Mouse (Mus musculus) stomach, embryonic 15.5 days (tissue): ENCODE results near the gene Actl7b. TPM values are rescaled to one million over a fixed set of nuclear protein-coding genes. Genes with fewer than 3 reads are reported as not detected.

ENCODE experiments used
- ATAC-seq: fragments of 200-750 bp; cut with Nextera tagmentation; 2 replicates; pipeline ENCODE4 v1.8.0; 2017; ENCODE audit warnings: low read depth, moderate number of reproducible peaks, moderate TSS enrichment; ENCODE audit not compliant: insufficient read depth, low FRiP score
- H3K27ac ChIP-seq: fragments of 300-500 bp; sonication (generic); 2 replicates; pipeline ENCODE4 v1.5.1; 2015; ENCODE audit warnings: mild to moderate bottlenecking, inconsistent platforms
- H3K27me3 ChIP-seq: fragments of 300-500 bp; sonication (generic); replicated peaks from 2 replicates; pipeline ENCODE4 v1.6.1; 2015; ENCODE audit warnings: inconsistent platforms
- H3K36me3 ChIP-seq: fragments of 300-500 bp; sonication (generic); 2 replicates; pipeline ENCODE4 v1.6.1; 2015; ENCODE audit warnings: inconsistent platforms
- H3K4me1 ChIP-seq: fragments of 300-500 bp; sonication (generic); 2 replicates; pipeline ENCODE4 v1.6.1; 2015; ENCODE audit warnings: inconsistent platforms
- H3K4me2 ChIP-seq: fragments of 300-500 bp; sonication (generic); 2 replicates; pipeline ENCODE4 v1.6.1; 2015; ENCODE audit warnings: mild to moderate bottlenecking, inconsistent platforms
- H3K4me3 ChIP-seq: fragments of 300-500 bp; sonication (generic); replicated peaks from 2 replicates; pipeline ENCODE4 v1.5.1; 2015; ENCODE audit warnings: inconsistent platforms
- H3K9ac ChIP-seq: fragments of 300-500 bp; sonication (generic); 2 replicates; pipeline ENCODE4 v1.6.1; 2015; ENCODE audit warnings: inconsistent platforms
- H3K9me3 ChIP-seq: fragments of 300-500 bp; sonication (generic); 2 replicates; pipeline ENCODE4 v1.6.1; 2016; ENCODE audit warnings: inconsistent platforms
- WGBS: fragments of 180-500 bp; shearing (Covaris S2); methylation state at CpG from one replicate; pipeline ENCODE4 v1.1.7; 2015; 5-methylcytosine and 5-hydroxymethylcytosine counted together
- polyA plus RNA-seq: library from polyadenylated mRNA; unstranded; fragments of >200 nt; fragmentation: Nextera tagmentation; extraction: Ambion mirVana; gene quantifications from 2 replicates; pipeline ENCODE4 v1.2.1, GENCODE M21; 2015

Gene Actl7b
- polyA plus RNA-seq, 1 experiment from 2014 or later, result not detected

GRCm38 (mm10) chr4:56740020-56740485 is 1.2 kb downstream of the Actl7b start, which contains the start of gene Gm26657:
TSS of gene Gm26657 (plus strand) at chr4:56740070.
- 83% methylated on average over 18 of the region's 18 CpGs for WGBS
- Histone ChIP-seq H3K9ac (no peak within 1 kb of the TSS), H3K9me3 (no peaks in the 10 kb centered on the region), H3K4me3 (no peak within 1 kb of the TSS), H3K36me3 (0 out of 2 replicates have a peak, but pooled peaks cover 3% of the 10 kb centered on the region), H3K27ac (no peak within 1 kb of the TSS), H3K4me2 (no peak within 1 kb of the TSS), H3K27me3 (no peaks in the 10 kb centered on the region), H3K4me1 (no peaks in the 10 kb centered on the region)
- ATAC-seq, result no peak

- Histone ChIP-seq H3K9ac (no peak overlapping the region), H3K4me3 (no peak overlapping the region), H3K36me3 (no peaks in the 10 kb centered on the region), H3K27ac (no peak overlapping the region), H3K4me1 (no peaks in the 10 kb centered on the region), H3K9me3 (no peaks in the 10 kb centered on the region), H3K27me3 (no peaks in the 10 kb centered on the region), H3K4me2 (no peak overlapping the region)
- WGBS, result 63% methylated on average over 8 of the region's 8 CpGs
- no peak for ATAC-seq
Measured at GRCm38 (mm10) chr4:56725839-56726238, 15.4 kb downstream of the Actl7b start.

- ATAC-seq, result no peak
- WGBS, result 86% methylated on average over 6 of the region's 6 CpGs
- H3K27ac ChIP-seq, result no peak overlapping the region
- H3K4me1 ChIP-seq, result no peaks in the 10 kb centered on the region
- H3K4me3 ChIP-seq, result no peak overlapping the region
- no peaks in the 10 kb centered on the region for H3K36me3 ChIP-seq
- no peak overlapping the region for H3K4me2 ChIP-seq
- H3K9ac ChIP-seq, result no peak overlapping the region
- no peaks in the 10 kb centered on the region for H3K27me3 ChIP-seq
- no peaks in the 10 kb centered on the region for H3K9me3 ChIP-seq
Measured at GRCm38 (mm10) chr4:56723237-56723636, 18.0 kb downstream of the Actl7b start.

- no peak for ATAC-seq
- Histone ChIP-seq H3K27ac (no peak overlapping the region), H3K36me3 (no peaks in the 10 kb centered on the region), H3K4me3 (no peak overlapping the region), H3K4me1 (no peaks in the 10 kb centered on the region), H3K9me3 (no peaks in the 10 kb centered on the region), H3K27me3 (no peaks in the 10 kb centered on the region), H3K4me2 (no peak overlapping the region), H3K9ac (no peak overlapping the region)
- 66% methylated on average over 6 of the region's 6 CpGs for WGBS
Measured at GRCm38 (mm10) chr4:56722346-56722745, 18.9 kb downstream of the Actl7b start.

GRCm38 (mm10) chr4:56721469-56721868 is 19.8 kb downstream of the Actl7b start:
- no peak for ATAC-seq
- 29% methylated on average over 3 of the region's 3 CpGs for WGBS
- H3K4me1 ChIP-seq, result no peaks in the 10 kb centered on the region
- H3K36me3 ChIP-seq, result no peaks in the 10 kb centered on the region
- H3K27me3 ChIP-seq, result no peaks in the 10 kb centered on the region
- no peak overlapping the region for H3K4me3 ChIP-seq
- H3K9me3 ChIP-seq, result no peaks in the 10 kb centered on the region
- H3K4me2 ChIP-seq, result no peak overlapping the region
- no peak overlapping the region for H3K9ac ChIP-seq
- H3K27ac ChIP-seq, result no peak overlapping the region

- Histone ChIP-seq H3K4me2 (no peak overlapping the region), H3K4me1 (no peaks in the 10 kb centered on the region), H3K4me3 (no peak overlapping the region), H3K9ac (no peak overlapping the region), H3K27me3 (no peaks in the 10 kb centered on the region), H3K9me3 (no peaks in the 10 kb centered on the region), H3K27ac (no peak overlapping the region), H3K36me3 (no peaks in the 10 kb centered on the region)
- whole genome bisulfite sequencing, result 72% methylated on average over 9 of the region's 9 CpGs
- ATAC-seq, result no peak
Measured at GRCm38 (mm10) chr4:56720403-56720802, 20.8 kb downstream of the Actl7b start.

- H3K4me2 ChIP-seq, result no peak overlapping the region
- no peaks in the 10 kb centered on the region for H3K4me1 ChIP-seq
- no peaks in the 10 kb centered on the region for H3K36me3 ChIP-seq
- WGBS, result 60% methylated on average over 9 of the region's 9 CpGs
- no peak overlapping the region for H3K9ac ChIP-seq
- no peaks in the 10 kb centered on the region for H3K9me3 ChIP-seq
- no peak overlapping the region for H3K4me3 ChIP-seq
- no peak for ATAC-seq
- H3K27ac ChIP-seq, result no peak overlapping the region
- no peaks in the 10 kb centered on the region for H3K27me3 ChIP-seq
Measured at GRCm38 (mm10) chr4:56719456-56719855, 21.8 kb downstream of the Actl7b start.

GRCm38 (mm10) chr4:56718573-56719442 is 22.4 kb downstream of the Actl7b start:
- Histone ChIP-seq H3K9me3 (no peaks in the 10 kb centered on the region), H3K27me3 (no peaks in the 10 kb centered on the region), H3K27ac (no peak overlapping the region), H3K9ac (no peak overlapping the region), H3K4me2 (no peak overlapping the region), H3K36me3 (no peaks in the 10 kb centered on the region), H3K4me1 (no peaks in the 10 kb centered on the region), H3K4me3 (no peak overlapping the region)
- ATAC-seq, result no peak
- WGBS, result 60% methylated on average over 12 of the region's 12 CpGs

- 85% methylated on average over 3 of the region's 3 CpGs for WGBS
- Histone ChIP-seq H3K4me1 (no peaks in the 10 kb centered on the region), H3K4me2 (no peak overlapping the region), H3K9ac (no peak overlapping the region), H3K9me3 (no peaks in the 10 kb centered on the region), H3K4me3 (no peak overlapping the region), H3K36me3 (no peaks in the 10 kb centered on the region), H3K27ac (no peak overlapping the region), H3K27me3 (no peaks in the 10 kb centered on the region)
- no peak for ATAC-seq
Measured at GRCm38 (mm10) chr4:56717932-56718331, 23.3 kb downstream of the Actl7b start.

GRCm38 (mm10) chr4:56716801-56717200 is 24.4 kb downstream of the Actl7b start:
- Histone ChIP-seq H3K9ac (no peak overlapping the region), H3K9me3 (no peaks in the 10 kb centered on the region), H3K4me1 (no peaks in the 10 kb centered on the region), H3K4me2 (no peak overlapping the region), H3K27ac (no peak overlapping the region), H3K4me3 (no peak overlapping the region), H3K27me3 (no peaks in the 10 kb centered on the region), H3K36me3 (no peaks in the 10 kb centered on the region)
- 59% methylated on average over 5 of the region's 5 CpGs for WGBS
- ATAC-seq, result no peak

GRCm38 (mm10) chr4:56713155-56713554 is 28.1 kb downstream of the Actl7b start:
- no peaks in the 10 kb centered on the region for H3K9me3 ChIP-seq
- H3K4me1 ChIP-seq, result no peaks in the 10 kb centered on the region
- no peak overlapping the region for H3K4me3 ChIP-seq
- WGBS, result 87% methylated on average over 3 of the region's 3 CpGs
- no peak overlapping the region for H3K9ac ChIP-seq
- H3K36me3 ChIP-seq, result no peaks in the 10 kb centered on the region
- H3K27ac ChIP-seq, result no peak overlapping the region
- ATAC-seq, result no peak
- no peaks in the 10 kb centered on the region for H3K27me3 ChIP-seq
- H3K4me2 ChIP-seq, result no peak overlapping the region

GRCm38 (mm10) chr4:56702234-56702633 is 39.0 kb downstream of the Actl7b start:
- Histone ChIP-seq H3K9ac (no peak overlapping the region), H3K4me1 (no peaks in the 10 kb centered on the region), H3K4me2 (no peak overlapping the region), H3K27ac (no peak overlapping the region), H3K9me3 (no peaks in the 10 kb centered on the region), H3K4me3 (no peak overlapping the region), H3K36me3 (no peaks in the 10 kb centered on the region), H3K27me3 (no peaks in the 10 kb centered on the region)
- WGBS, result 35% methylated on average over 10 of the region's 10 CpGs
- no peak for ATAC-seq
